Mouse (Mus musculus) ovary, adult 18-20 months (tissue): Measurements from ENCODE around the gene Gm20897.
"Not testable (repeated sequence)": the region's sequence is repeated elsewhere in the genome, so short reads cannot be mapped to it uniquely, and the experiment has no call there.

Experiments used
- DNase-seq: peaks from one replicate; pipeline ENCODE4 v3.0.0; 2022; ENCODE audit warnings: low spot score, mixed read lengths

The Gm20897 gene

DNA sequence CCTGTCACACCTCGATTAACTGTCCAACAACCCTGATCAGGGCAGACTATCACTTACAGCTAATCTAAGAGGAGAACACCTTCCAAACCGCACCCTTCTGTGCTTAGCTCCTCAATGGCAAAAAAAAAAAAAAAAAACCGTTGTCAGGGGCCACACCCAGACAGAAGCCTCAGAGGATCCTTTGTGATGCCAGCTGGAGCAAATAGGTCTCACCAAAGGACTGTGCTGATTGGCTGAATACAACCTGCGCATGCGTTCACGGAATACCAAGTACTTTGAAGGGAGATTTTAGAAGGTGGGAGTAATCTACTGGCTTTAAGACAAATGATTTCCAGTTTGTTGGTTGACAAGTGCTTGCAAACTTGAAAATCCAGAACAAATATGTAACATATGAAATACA lies at the start of gene Gm20897:
Gene Gm20897 (minus strand): TSS at position 101 of the 400 bp plus-strand sequence.
- DNase-seq, result not testable (repeated sequence)
